Mouse (Mus musculus) hindlimb bud, embryonic 11.5 days (tissue): ENCODE results near the gene Rad51b.

Source experiments
- DNase-seq: peaks from one replicate; pipeline ENCODE4 v3.0.0-alpha.2; 2012; ENCODE audit warnings: low read depth, low spot score; ENCODE audit errors: extremely low spot score

Gene Rad51b

DNA sequence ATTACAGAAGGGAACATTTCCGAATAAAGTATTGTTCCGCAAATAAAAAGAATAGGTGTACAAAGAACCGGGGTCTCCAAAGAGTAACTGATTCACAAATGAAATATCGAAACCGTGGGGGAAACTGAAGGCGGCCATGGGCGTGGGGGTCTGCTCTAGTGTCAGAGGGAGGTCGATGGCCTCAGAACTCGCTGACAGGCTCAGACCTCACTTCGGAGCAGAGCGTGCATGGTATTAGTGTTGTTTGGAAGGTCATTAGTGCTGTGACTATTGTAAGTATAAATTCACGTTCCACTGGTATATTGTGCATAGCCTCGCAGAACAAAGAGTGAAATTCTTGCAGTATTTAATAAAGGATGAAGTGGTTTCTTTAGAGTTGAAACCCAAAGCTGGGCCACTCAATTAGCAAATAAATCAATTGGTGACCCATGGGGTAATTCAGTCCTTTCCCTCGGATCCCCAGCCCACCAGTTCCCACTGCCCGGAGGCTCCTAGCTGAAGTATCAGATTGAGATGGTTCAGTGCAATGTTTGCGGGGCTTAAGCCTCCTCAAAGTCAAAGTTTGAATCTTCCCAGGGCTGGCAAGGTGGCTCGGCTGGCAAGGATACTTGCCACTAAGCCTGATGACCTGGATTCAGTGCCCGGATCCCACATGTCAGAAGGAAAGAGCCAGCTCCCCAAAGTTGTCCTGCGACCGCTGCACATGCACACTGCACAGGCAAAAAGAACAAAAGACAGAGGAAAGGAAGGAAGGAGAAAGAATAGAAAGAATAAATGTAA lies 517.4 kb downstream of the Rad51b start:
- no peak for DNase-seq

DNA sequence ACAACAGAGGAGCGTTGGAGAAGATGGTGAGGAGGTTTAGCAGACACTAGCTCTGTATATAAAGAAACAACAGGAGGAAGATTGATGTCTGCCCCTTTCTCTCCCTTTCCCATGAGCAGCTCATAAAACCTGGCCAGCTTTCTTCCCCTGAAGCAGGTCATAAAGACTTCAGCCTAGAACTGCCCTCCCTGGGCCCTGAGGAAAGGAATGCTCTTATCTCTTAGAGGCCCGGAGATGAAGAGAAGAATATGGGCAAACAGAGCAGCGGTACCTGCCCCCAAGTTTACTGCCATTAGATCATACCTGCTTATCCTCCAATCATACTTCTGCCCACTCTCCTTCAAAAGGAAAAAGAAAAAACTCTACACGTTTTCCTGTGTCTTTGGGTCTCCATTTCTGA lies 519.2 kb downstream of the Rad51b start:
- no peak for DNase-seq

DNA sequence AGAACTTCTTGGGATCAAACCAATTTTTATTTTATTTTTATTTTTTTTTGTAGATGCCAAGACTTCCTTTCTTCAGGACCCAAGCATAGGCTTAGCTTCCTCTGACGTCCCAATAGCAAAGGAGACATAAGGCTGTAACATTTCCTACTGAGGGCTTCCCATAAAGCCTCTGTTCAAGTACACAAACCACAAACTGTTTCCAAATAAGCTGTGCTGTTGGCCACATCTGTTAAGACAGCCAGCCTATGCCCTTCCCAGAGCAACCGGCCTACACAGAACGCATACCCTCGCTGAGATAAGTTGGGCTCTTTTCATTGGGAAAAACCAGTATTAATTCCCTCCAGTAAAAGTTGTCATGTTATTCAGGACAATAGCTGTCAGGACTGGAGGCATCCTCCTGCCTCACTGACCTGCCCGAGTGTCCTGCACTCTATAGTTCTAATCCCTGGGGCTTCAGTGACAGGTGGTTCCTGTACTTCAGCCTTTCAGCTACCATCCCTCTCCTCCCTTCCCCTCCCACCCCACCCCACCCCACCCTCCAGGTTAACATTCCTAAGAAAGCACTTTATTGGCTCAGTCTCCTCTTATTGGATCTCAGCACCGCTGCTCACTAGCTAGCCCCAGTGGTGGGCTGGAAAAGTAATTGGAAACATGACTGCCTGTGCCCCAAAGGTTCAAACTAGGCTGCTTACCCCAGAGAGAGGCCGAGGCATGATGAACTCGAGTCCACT lies 523.3 kb downstream of the Rad51b start:
- DNase-seq: no peak

DNA sequence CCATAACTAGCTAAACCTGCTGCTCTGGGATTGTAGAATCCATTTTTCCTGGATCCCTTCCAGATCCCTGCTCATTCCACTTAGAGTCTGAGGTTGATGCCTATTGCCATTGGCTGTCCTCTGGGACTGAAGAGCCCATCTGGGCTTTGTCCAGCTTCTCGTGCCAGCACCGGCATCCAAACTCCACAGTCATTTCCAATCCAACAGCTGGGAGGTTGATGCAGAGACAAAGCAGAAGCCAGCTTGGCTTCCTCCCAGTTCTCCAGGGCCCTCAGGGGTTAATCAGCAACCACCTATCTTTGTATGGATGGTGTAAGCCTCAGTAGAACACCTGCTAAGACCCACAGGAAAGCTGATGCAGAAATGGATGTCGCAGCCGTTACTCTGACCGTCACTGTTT lies 524.8 kb downstream of the Rad51b start:
- DNase-seq: no peak

DNA sequence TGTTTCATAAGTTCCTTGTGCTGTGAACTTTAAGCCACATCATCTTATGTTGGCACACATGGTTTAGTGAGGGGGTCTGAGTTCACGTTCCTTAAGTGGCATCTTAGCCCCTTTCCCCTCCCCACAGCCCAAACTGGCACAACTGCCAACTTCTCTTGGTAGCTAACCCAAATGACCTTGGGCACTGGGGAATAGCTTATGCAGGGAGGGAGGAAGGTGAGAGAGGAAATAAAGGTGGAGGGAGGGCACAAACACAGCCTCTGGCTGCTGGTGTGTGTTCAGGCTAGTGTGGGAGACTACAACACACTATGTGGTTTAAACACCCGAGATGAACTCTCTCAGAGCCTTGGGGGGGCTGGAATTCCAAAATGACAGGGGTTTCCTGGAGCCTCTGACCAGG lies 525.3 kb downstream of the Rad51b start:
- DNase-seq: no peak

DNA sequence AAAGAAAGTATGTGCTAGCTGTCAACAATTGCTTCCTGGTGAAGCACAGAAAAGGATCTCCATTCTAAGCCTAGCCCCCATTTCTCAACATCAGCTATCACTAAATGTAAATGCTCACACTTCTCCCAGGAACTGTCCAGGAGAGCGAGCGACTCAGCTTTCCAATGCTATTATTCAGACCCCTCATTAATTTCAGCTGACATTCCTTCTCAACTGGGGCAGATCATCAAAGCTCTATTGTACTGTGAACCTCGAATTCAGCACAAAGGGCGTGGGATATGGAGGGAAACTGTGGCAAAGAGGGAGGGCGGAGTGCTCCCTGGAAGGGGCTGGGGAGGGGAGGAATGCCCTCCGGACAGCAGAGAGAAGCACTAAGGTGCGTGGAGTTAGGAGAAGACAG lies 528.8 kb downstream of the Rad51b start:
- DNase-seq: no peak

DNA sequence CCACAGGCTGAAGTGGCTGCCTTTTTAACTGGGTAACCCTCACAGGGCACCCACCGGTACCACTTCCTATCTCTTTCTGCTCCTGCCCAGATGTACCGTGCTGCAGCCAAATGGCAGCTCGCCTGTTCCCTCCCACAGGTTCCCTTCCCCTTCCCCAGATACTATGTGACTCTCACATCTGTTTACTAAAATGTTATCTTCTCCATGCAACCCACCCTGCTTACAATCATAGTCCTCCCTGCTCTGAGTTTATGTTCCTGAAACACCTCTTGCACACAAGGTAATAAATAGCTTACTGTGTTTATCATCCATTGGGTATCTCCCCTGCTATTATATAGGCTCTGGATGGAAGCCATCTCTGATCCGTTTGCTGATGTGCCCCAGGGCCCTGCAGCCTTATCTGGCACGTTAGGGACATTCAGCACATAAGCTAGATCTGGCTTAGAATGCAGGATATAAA lies 530.2 kb downstream of the Rad51b start:
- no peak for DNase-seq

DNA sequence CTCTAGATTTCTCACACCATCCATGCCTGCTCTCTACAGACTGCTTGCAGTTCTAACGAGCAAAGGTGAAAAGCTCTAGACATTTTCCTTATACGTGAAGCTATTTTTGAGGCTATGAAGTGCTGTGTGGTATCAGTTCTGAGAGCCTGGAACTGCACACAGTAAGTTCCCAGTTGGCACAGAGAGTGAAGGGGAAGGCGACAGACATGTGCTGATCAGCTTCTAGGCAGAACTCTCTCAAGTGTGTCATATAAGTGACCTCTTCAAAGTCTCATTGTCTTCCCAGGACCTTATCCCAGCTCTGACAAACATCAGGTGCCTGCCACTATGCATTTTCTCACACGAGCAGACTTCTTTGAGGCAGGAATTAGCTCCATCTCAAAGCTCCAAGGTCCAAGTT lies 530.7 kb downstream of the Rad51b start:
- DNase-seq: no peak

DNA sequence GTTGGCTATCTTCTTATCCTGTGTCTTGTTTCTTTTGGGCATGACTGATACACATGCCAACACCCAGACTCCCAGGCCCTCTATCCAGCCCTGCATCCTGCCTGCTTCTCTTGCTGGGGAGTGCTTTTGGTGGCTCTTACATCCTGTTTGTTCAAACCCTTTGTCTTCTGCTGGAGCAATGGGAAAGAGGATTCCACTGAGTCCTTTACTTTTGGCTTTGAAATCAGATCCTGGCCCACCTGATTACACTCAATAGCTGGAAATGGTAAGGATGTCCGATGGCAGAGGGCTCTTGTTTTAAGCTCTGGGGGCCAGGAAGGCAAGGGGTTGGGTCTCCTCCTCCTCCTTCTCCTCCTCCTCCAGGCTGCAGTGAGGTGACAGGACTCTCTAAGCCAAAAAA lies 533.6 kb downstream of the Rad51b start:
- no peak for DNase-seq

DNA sequence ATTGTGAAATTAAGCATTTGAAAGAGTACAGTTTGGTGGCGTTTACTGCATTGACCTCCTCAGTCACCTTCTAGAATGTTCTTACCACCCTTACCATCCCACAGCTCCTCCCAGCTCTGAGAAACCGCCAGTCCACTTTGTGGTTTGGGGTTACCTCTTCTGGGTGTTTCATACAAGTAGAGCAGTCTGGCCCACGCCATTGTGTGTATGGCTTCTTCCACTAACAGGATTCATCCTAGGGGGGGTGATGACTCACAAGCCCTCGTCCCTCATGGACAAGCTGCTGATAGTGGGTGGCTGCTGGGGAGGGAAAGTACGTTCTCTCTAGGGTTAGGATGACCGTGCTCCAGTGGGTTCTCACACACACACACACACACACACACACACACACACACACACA lies 535.5 kb downstream of the Rad51b start:
- DNase-seq: no peak

DNA sequence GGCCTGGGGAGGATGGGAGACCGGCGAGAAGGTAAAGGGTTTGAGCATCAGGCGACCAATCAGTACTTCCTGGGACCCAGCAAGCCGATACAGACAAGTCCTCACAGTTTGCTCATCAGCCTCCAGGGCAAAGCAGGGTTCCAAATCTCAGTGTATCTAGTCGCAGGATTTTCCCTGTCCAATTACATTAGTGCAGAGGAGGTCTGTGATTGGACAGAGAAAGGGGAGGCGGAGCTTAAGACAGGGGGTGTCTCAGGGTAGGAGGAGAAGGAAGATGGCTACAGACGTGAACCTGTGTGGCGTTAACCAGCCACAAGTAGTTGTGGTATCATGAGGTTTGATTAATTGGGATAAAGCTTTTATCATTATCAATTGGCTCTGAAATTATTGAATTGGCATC lies 538.4 kb downstream of the Rad51b start:
- no peak for DNase-seq

DNA sequence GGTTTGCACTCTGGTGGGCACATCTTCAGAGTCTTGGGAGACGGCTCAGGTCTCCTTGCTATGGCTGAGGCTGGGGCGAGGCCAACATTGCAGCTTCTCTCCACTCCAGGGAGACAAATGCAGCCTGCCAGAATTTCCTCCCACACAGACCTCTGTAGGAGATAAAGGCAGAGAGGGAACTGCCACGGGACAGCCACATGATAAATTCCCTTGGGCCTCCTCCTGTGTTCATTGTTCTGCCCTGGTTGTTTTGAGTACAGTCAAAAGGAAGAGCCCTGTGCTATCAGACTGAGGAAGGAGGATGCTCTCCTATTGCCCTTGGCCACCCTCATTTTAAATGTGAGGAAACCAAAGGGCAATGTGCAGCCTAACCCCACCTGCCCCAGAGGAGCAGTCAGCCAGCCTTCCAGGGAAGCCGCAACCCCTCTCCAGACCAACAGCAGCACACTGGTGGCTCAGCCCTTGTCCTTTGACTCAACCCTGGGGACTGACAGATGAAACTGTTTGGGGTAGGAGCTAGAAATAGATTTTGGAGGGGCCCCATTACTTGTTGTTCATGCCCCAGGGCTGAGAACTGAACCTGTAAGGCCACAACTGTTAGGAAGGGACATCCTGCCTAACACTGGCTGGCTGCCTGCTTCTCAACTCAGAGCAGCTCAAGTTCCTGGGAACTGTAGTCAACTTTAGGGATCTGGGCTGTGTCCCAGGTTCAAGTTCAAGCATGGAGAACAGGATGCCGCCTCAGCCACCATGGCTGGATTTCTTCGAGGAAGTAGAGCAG lies 541.3 kb downstream of the Rad51b start:
- no peak for DNase-seq

DNA sequence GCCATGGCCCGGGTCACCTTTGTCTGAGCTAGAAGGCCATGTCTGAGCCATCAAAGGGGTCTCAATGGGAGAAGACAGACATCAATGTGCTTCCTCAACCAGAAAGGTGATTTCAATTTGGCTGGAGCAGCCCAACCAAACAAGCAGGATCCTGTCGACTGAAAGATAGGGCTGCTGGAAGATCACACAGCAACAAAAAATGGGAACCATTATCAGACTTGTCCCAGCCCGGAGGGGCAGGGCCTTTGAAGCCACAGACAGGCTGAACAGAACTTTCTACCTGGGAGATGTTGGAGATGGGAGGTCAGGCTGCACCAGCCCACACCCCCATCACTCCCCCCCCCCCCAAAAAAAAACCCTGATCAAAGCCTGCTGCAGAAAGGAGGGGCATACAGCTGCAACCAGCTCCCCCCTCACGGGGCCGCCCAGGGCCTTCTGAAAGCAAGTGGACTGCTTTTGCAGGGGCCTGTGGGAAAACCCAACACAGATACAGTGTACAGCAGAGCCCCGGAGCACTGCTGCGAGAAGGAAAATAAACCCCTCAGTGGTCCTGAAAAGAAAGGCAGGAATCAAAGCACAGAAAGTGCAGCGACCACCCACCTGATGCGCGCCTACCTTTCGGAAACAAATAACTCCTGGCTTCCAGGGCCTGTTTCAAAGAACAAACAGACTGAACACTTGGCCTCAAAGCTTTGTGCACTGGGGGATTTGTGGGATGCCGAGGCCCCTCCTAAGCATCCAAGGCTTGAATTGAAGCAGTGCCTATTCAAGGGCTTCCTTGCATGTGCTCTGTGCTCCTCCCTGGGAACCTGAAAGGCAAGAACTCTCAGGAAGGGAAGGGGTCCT lies 542.2 kb downstream of the Rad51b start:
- no peak for DNase-seq

DNA sequence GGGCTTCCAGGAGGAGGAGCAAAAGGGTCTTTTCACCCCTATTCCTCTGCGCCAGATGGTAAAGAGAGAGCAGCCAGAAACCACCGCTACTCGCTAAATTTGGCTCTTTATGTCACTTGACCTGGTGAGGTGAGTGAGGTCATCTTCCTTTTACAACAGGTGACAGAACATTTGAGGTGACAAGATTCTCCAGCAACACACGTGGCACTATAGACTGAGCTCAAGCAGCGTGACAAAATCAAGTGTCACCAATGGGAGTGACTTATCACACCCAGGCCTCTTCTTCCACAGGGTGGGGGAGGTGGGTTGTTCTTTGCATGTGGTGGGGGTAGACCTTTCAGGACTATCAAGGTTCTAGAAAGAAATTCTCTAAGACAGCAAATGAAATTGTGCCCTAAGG lies 543.4 kb downstream of the Rad51b start:
- DNase-seq: no peak

DNA sequence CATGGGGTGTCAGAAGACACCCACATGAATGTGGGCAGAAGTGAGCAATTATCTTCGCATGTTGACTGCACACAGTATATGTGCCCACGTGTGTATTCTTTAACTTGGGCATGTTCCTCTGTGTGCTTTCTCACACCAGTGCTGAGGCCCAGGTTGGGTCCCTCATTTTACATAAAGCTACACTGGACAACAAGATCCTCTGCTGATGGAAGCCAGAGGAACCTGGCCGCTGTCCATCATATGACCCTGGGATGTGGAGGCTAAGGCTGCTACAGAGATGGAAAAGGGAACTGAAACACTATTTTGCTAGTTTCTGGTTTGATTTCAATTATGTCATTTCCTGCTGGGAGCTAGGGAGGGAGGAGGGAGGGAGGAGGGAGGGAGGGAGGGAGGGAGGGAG lies 544.2 kb downstream of the Rad51b start:
- no peak for DNase-seq

DNA sequence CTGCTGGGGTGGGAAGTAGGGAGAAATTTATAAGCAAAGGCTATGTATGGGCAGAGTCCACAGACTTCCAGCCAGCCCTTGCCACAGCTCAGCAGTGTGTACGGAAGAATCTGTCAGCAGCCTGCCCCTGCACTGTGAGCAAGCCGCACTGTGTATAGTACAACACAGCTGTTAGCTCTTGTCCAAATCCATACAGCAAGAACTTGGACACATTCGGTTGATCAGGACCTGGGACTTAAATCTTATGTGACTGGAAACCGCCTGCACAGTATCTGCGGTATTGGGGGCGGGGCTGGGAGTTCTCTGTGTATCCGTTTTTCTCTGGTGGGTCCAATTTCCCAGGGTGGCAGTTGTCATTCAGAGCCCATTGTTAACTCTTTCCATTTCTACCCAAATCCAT lies 545.2 kb downstream of the Rad51b start:
- no peak for DNase-seq

DNA sequence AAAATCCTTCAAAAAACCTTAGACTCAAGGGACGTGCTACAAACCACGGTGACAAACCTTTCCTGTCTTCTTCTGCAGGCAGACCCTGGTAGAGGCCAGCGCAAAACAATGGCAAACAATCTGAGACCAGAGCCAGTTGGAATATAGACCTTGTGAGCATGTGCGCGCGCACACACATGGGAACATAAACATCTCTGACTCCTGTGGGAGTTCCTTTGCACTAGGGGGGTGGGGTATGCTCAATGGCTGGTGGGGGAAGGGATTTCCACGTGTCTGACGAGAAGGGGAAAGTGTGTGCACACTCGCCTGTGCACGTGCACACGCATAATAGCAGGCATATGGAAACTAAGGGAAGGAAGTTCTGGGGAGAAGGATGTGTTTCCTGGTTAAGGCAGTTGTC lies 545.9 kb downstream of the Rad51b start:
- no peak for DNase-seq

DNA sequence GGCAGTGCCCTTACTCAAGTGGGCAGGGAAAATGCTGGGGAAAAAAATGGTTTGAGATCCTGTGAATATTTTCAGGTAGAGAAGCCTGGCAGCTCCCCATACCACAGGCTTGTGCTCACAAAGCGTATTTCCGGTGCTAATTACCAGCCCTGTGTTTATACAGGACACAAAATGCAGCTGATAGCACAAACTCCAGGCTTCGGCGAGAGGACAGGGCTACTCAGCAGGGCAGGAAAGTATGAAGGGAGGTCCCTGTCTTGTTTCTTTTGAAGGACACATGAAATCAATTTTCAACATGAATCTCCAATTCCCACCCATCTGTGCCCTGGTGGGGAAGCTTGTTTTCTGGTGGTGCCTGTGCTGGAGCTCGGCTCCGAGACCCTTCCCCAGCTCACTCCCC lies 546.4 kb downstream of the Rad51b start:
- DNase-seq: no peak

DNA sequence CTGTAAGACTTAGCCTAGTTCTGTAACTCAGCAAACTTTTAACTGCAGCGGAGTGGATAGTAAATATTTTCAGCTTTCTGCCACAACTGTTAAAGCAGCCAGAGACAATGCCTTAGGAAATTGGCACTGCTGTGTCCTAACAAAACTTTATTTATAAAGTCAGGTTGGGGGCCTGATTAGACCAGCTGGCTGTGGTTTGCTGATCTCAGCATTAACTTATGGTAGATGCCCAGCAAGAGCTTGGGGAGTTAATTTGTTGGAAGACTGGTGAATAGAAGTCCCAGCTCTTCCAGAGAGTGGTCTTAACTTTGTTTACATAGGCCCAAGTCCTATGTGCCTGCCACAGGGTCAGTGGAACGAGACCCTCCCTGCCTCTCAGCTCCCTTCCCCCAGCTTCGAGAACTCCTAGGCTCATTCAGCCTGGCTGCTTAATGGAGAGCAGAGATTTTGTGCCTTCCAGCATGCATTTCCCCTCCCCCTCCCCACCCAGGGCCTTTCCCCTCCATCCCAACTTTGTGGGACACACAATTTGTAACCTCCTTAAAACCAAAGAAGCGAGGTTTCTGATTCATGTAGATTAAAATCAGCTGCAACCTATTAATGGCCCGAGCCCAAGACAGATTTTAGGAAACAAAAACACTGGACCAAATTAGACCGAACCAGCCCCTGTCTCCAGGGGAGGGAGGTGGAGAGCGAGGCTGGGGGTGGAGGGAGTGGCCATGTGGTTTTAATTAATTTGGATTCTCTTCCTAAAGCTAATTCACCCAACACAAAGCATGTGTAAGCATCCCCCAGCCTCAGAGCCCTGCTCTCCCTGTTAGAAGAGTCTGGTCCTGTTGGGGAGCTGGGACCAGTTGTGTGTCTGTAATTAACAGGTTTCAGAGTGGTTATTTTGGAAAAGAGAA lies 549.4 kb downstream of the Rad51b start:
- peak; percentile 83 for DNase-seq

DNA sequence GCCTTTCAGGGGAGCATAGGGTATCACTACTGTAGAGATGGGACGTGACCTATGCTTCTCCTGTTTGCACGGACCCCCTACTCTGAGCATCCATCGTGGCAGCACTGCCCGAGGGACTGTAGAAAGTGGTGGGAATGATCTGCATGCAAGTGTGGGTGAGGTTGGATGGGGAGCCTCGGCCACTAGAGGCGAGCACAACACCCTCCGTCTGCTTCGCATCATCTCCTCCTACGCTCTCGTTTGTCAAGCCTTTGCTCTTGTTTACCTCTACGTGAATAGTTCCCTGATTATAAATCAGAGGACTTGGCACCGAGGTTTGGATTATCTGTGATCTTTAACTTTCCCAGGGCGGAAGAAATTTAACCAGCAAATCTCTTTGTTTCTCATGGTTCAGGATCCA lies 551.5 kb downstream of the Rad51b start:
- DNase-seq: no peak
